Mouse (Mus musculus): Measurements from ENCODE around the gene Capzb. TPM values are rescaled to one million over a fixed set of nuclear protein-coding genes. Genes with fewer than 3 reads are reported as not detected.

Capzb gene
- total and polyA plus RNA-seq, 2 experiments from 2014 or later: 108 to 309 TPM

- Histone ChIP-seq H3K9ac (replicated peaks; ENCODE audit: low read length, poor library complexity, severe bottlenecking) (no peak overlapping the region), H3K4me2 (ENCODE audit: low read depth, low read length, poor library complexity, severe bottlenecking) (no peak overlapping the region), H3K27ac (ENCODE audit: low read depth, low read length) (no peak overlapping the region), H3K27me3 (ENCODE audit: insufficient read depth, low read length) (no peaks in the 10 kb centered on the region), H3K9me3 (ENCODE audit: low read length) (no peaks in the 10 kb centered on the region), H3K4me1 (ENCODE audit: insufficient read depth, low read length) (no peaks in the 10 kb centered on the region), H3K36me3 (ENCODE audit: insufficient read depth, low read length) (no peaks in the 10 kb centered on the region), H3K4me3 (ENCODE audit: low read depth, low read length) (no peak overlapping the region)
- no peak for TF ChIP-seq CTCF (IDR thresholded peaks at IDR 0.05)
- no peak for ATAC-seq (ENCODE audit: low FRiP score)
- WGBS: 74% methylated on average over 20 of the region's 20 CpGs
- no peak for DNase-seq (ENCODE audit: low spot score)
Measured at GRCm38 (mm10) chr4:139154576-139155307, 38.0 kb upstream of the Capzb start.

GRCm38 (mm10) chr4:139156538-139156937, 36.2 kb upstream of the Capzb start:
- no peaks in the 10 kb centered on the region for H3K4me1 ChIP-seq (ENCODE audit: insufficient read depth, low read length)
- no peak overlapping the region for H3K4me2 ChIP-seq (ENCODE audit: low read depth, low read length, poor library complexity, severe bottlenecking)
- no peak for TF ChIP-seq CTCF (IDR thresholded peaks at IDR 0.05)
- no peak overlapping the region for H3K9ac ChIP-seq (replicated peaks; ENCODE audit: low read length, poor library complexity, severe bottlenecking)
- H3K27ac ChIP-seq (ENCODE audit: low read depth, low read length): no peak overlapping the region
- H3K4me3 ChIP-seq (ENCODE audit: low read depth, low read length): no peak overlapping the region
- no peaks in the 10 kb centered on the region for H3K9me3 ChIP-seq (ENCODE audit: low read length)
- no peaks in the 10 kb centered on the region for H3K36me3 ChIP-seq (ENCODE audit: insufficient read depth, low read length)
- 82% methylated on average over 6 of the region's 6 CpGs for WGBS
- ATAC-seq (ENCODE audit: low FRiP score) (no peak), DNase-seq (ENCODE audit: low spot score) (no peak)
- no peaks in the 10 kb centered on the region for H3K27me3 ChIP-seq (ENCODE audit: insufficient read depth, low read length)

GRCm38 (mm10) chr4:139158350-139158749, 34.3 kb upstream of the Capzb start:
- no peak for TF ChIP-seq CTCF (IDR thresholded peaks at IDR 0.05)
- no peak overlapping the region for H3K4me2 ChIP-seq (ENCODE audit: low read depth, low read length, poor library complexity, severe bottlenecking)
- H3K4me3 ChIP-seq (ENCODE audit: low read depth, low read length): no peak overlapping the region
- DNase-seq (ENCODE audit: low spot score): no peak
- ATAC-seq (ENCODE audit: low FRiP score): no peak
- no peak overlapping the region for H3K27ac ChIP-seq (ENCODE audit: low read depth, low read length)
- no peak overlapping the region for H3K9ac ChIP-seq (replicated peaks; ENCODE audit: low read length, poor library complexity, severe bottlenecking)
- H3K4me1 ChIP-seq (ENCODE audit: insufficient read depth, low read length): no peaks in the 10 kb centered on the region
- H3K27me3 ChIP-seq (ENCODE audit: insufficient read depth, low read length): no peaks in the 10 kb centered on the region
- H3K36me3 ChIP-seq (ENCODE audit: insufficient read depth, low read length): no peaks in the 10 kb centered on the region
- WGBS: 90% methylated on average over 14 of the region's 14 CpGs
- H3K9me3 ChIP-seq (ENCODE audit: low read length): no peaks in the 10 kb centered on the region

DNA sequence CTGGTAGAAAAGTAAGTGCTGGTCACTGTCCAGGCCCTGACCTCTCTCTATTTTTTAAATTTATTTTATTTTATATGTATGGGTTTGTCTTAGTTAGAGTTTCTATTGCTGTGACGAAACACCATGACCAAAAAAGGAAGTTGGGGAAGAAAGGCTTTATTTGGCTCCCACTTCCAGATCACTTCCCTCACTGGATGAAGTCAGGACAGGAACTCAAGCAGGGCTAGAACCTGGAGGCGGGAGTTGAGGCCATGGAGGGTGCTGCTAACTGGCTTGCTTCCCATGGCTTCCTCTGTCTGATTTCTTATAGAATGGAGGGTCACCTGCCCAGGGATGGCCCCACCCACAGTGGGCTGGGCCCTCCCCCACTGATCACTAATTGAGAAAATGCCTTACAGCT, 31.6 kb upstream of the Capzb start:
- TF ChIP-seq CTCF (IDR thresholded peaks at IDR 0.05): no peak
- no peaks in the 10 kb centered on the region for H3K9me3 ChIP-seq (ENCODE audit: low read length)
- no peaks in the 10 kb centered on the region for H3K4me1 ChIP-seq (ENCODE audit: insufficient read depth, low read length)
- no peak overlapping the region for H3K9ac ChIP-seq (replicated peaks; ENCODE audit: low read length, poor library complexity, severe bottlenecking)
- 73% methylated on average over 2 of the region's 2 CpGs for WGBS
- no peak overlapping the region for H3K4me2 ChIP-seq (ENCODE audit: low read depth, low read length, poor library complexity, severe bottlenecking)
- DNase-seq (ENCODE audit: low spot score): no peak
- H3K27me3 ChIP-seq (ENCODE audit: insufficient read depth, low read length): no peaks in the 10 kb centered on the region
- no peak for ATAC-seq (ENCODE audit: low FRiP score)
- no peak overlapping the region for H3K4me3 ChIP-seq (ENCODE audit: low read depth, low read length)
- H3K27ac ChIP-seq (ENCODE audit: low read depth, low read length): no peak overlapping the region
- H3K36me3 ChIP-seq (ENCODE audit: insufficient read depth, low read length): no peaks in the 10 kb centered on the region

DNA sequence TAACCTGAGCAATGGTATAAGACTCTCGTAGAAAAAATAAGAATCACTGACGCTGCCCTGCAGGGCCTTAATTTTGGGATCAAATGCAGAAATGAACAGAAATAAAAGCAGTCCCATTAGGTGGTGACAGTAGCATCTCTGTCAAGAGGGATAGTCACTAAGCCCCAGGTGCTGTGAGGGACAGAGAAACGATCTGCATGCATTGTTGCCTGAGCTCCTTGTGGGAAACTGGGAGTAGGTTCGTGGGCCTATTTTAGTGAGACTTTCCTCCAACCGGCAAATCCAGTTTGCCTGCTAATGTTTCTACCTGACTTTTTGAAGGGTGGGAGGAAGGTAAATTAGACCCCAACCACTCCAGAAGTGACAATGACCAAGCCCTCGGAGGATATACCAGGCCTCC, 28.6 kb upstream of the Capzb start:
- TF ChIP-seq CTCF (IDR thresholded peaks at IDR 0.05): no peak
- Histone ChIP-seq H3K36me3 (ENCODE audit: insufficient read depth, low read length) (no peaks in the 10 kb centered on the region), H3K27me3 (ENCODE audit: insufficient read depth, low read length) (no peaks in the 10 kb centered on the region), H3K4me3 (ENCODE audit: low read depth, low read length) (no peak overlapping the region), H3K4me2 (ENCODE audit: low read depth, low read length, poor library complexity, severe bottlenecking) (no peak overlapping the region), H3K9me3 (ENCODE audit: low read length) (no peaks in the 10 kb centered on the region), H3K9ac (replicated peaks; ENCODE audit: low read length, poor library complexity, severe bottlenecking) (no peak overlapping the region), H3K4me1 (ENCODE audit: insufficient read depth, low read length) (no peaks in the 10 kb centered on the region), H3K27ac (ENCODE audit: low read depth, low read length) (no peak overlapping the region)
- WGBS: 88% methylated on average over 6 of the region's 6 CpGs
- no peak for DNase-seq (ENCODE audit: low spot score)
- no peak for ATAC-seq (ENCODE audit: low FRiP score)

GRCm38 (mm10) chr4:139165259-139165658, 27.4 kb upstream of the Capzb start:
- Histone ChIP-seq H3K9ac (replicated peaks; ENCODE audit: low read length, poor library complexity, severe bottlenecking) (no peak overlapping the region), H3K4me1 (ENCODE audit: insufficient read depth, low read length) (no peaks in the 10 kb centered on the region), H3K27ac (ENCODE audit: low read depth, low read length) (no peak overlapping the region), H3K9me3 (ENCODE audit: low read length) (no peaks in the 10 kb centered on the region), H3K27me3 (ENCODE audit: insufficient read depth, low read length) (no peaks in the 10 kb centered on the region), H3K36me3 (ENCODE audit: insufficient read depth, low read length) (no peaks in the 10 kb centered on the region), H3K4me3 (ENCODE audit: low read depth, low read length) (no peak overlapping the region), H3K4me2 (ENCODE audit: low read depth, low read length, poor library complexity, severe bottlenecking) (no peak overlapping the region)
- TF ChIP-seq CTCF (IDR thresholded peaks at IDR 0.05): no peak
- no peak for ATAC-seq (ENCODE audit: low FRiP score)
- 88% methylated on average over 8 of the region's 8 CpGs for WGBS
- no peak for DNase-seq (ENCODE audit: low spot score)

Measured in midbrain, postnatal 0 days (tissue).